Mouse (Mus musculus): ENCODE measurements around the gene Wdr46.

Wdr46 gene

GRCm38 (mm10) chr17:33928251-33928947 is 12.1 kb upstream of the Wdr46 start:
- no peak for DNase-seq (ENCODE audit: low spot score)

DNA sequence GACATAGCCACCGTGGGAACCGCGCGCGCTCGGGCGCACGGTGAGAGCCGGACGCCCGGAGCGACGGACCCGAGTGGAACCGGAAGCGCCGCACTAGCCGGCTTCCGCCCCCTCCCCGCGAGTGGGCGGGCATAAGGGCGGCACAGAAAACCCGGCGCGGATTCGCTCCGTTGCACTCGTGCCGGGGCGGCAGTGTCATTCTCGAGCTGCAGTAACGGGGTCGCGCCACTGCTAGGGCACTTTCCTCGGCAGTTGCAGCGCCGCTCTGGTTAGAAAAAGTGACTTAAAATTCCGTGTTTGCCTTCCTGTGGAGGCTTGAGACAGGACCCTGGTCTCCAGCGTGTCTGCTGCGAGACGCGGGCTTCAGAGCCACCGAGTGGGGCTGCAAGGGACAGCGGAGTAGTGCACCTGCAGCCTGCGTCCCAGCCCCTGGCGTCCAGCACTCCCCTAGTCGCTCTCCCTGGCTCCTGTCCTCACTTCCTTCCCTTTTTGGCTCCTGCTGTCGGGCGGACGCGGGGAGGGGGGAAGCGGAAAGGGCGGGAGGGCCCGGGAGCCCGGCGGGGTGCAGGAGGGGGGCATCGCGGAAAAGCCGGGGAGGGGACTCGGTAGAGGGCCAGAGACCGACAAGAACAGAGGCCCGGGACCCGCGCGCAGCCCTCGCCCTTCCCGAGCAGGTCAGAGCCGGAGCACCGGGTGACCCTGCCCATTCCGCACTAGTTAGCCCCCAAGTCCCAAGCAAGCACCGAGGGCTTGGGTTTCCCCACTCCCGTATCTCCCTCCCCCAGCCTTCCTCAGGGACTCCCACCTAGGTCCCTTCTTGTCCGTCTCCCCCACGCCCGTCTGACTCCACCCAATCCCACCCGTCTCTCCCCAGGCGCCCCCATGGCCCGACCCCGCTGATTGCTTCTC is 10.8 kb upstream of the Wdr46 start, which contains the start of gene Rgl2:
Gene Rgl2 (plus strand): TSS at position 173 of the 909 bp plus-strand sequence.
- DNase-seq (ENCODE audit: low spot score), result peak; percentile 92

DNA sequence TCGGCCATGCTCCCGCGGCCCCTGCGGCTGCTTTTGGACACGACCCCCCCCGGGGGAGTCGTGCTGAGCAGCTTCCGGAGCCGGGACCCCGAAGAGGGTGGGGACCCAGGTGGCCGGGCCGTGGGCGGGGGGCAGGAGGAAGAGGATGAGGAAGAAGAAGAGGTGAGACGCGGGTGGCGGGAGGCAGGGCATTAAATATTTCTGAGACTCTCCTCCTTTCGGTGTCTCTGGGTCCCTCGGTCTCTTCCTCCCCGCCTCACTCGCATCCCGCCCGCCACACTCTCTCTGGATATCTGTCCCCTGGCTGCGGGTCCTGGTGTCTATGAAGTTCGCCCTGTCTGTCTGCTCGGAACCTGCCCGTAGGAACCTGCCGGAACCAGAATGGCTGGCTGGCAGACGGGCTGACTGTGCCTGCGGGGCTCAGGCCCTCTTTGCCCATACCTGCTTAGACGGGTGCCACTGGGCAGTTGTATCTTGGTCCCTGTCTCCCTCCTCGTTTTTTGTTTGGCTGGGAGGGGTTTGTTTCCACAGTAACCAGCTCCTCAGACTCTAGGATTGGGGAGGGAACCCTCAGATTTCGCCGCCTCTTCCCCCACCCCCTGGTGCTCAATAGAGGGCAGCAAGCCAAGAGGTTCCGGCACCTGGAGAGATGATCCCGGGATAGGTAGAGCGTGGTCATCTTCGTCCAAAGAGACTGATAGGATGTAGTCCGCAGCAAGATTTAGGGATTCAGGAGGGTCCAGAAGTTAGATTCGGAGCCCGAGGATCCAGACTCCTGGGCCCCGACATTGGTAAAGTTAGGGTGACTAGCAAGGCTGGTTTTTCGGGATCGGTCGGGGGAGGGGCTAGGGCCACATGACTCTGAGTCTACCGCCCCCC is 9.9 kb upstream of the Wdr46 start:
- DNase-seq (ENCODE audit: low spot score), result peak; percentile 82

GRCm38 (mm10) chr17:33931159-33931866 is 9.1 kb upstream of the Wdr46 start:
- DNase-seq (ENCODE audit: low spot score), result no peak

DNA sequence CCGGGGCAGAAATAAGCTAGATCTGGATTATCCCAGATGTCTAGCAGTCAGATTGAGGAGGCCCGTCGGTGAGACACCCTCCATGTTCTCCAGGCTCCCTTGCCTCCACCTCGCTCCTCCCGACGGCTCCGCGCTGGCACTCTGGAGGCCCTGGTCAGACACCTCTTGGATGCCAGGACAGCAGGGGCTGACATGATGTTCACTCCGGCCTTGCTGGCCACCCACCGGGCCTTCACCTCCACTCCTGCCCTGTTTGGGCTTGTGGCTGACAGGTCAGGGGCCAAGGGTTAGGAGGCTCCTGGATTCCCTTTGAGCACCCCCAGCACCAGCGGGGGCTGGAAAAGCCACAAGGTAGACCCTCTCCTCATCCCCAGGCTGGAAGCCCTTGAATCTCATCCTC is 8.5 kb upstream of the Wdr46 start:
- DNase-seq (ENCODE audit: low spot score), result no peak

DNA sequence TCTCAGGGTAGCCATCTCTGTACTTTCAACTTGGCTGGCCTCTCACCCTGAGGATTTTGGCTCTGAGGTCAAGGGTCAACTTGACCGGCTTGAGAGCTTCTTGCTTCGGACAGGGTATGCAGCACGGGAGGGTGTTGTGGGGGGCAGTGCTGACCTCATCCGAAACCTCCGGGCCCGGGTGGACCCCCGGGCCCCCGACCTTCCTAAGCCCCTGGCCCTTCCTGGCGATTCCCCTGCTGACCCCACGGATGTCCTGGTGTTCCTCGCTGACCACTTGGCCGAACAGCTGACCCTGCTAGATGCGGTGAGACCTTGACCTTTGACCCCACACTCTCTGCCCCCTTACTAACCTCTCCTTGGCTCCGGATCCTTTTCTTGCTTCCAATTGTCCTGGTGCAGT is 8.0 kb upstream of the Wdr46 start:
- no peak for DNase-seq (ENCODE audit: low spot score)

GRCm38 (mm10) chr17:33932970-33933369 is 7.5 kb upstream of the Wdr46 start:
- DNase-seq (ENCODE audit: low spot score), result no peak

DNA sequence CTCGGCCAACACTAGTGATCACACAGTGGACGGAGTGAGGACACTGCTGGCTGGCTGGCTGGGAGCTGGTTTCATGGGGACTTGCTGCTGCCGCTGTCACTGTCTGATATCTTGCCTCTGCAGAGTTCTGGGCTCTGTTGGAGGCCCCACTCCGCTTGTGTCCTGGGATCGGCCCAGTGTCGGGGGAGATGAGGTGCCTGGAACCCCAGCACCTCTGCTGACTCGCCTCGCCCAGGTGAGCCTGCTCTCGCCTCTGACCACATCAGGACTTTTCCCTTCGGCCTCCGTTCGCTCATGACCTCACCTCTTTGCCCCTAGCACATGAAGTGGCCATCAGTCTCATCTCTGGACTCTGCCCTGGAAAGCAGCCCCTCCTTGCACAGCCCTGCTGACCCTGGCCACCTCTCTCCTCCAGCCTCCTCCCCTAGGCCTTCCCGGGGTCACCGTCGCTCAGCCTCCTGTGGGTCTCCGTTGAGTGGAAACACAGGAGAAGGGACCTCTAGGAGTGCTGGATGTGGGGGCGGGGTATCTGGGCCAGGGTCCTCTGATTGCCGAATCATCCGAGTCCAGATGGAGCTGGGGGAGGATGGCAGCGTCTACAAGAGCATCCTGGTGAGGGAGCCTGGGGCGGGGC is 4.9 kb upstream of the Wdr46 start:
- no peak for DNase-seq (ENCODE audit: low spot score)

DNA sequence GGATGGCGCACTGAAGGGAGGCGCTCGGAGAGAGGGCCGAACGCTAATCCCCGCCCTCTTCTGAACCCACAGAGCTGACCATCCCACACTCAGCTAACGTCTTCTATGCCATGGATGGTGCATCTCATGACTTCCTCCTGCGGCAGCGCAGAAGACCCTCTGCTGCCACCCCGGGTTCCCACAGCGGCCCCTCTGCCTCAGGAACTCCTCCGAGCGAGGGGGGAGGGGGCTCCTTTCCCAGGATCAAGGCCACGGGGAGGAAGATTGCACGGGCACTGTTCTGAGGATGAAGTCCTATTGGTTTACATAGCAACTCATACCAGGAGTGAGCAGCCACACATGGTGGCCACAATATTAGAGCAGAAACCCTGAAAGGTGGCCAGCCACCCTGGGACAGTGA is 3.5 kb upstream of the Wdr46 start:
- DNase-seq (ENCODE audit: low spot score), result no peak

- no peak for DNase-seq (ENCODE audit: low spot score)
Observed at GRCm38 (mm10) chr17:33938783-33939182, 1.7 kb upstream of the Wdr46 start.

DNA sequence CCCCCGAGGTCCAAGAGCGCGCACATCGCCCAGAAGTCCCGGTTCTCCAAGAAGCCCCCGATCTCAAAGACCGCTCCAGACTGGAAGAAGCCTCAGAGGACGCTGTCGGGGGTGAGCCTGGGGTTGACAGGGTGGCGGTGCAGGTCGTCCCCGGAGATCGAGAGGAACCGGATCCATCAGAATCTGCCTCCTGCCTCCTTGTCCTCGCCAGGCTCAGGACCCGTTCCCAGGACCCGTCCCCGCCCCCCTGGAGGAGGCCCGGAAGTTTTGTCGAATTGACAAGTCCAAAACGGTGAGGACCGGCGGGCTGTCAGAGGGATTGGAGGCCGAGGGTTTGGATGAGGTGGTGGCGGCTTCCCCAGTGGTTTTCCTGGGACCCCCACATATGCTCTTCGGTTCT is 521 bp downstream of the Wdr46 start:
- DNase-seq (ENCODE audit: low spot score), result no peak

GRCm38 (mm10) chr17:33941381-33941780 is 921 bp downstream of the Wdr46 start:
- no peak for DNase-seq (ENCODE audit: low spot score)

- no peak for DNase-seq (ENCODE audit: low spot score)
Observed at GRCm38 (mm10) chr17:33943454-33943853, 3.0 kb downstream of the Wdr46 start.

- no peak for DNase-seq (ENCODE audit: low spot score)
Observed at GRCm38 (mm10) chr17:33947430-33948089, 7.1 kb downstream of the Wdr46 start.

- no peak for DNase-seq (ENCODE audit: low spot score)
Observed at GRCm38 (mm10) chr17:33948090-33948904, 7.8 kb downstream of the Wdr46 start.

- no peak for DNase-seq (ENCODE audit: low spot score)
Observed at GRCm38 (mm10) chr17:33948905-33949537, 8.6 kb downstream of the Wdr46 start.

DNA sequence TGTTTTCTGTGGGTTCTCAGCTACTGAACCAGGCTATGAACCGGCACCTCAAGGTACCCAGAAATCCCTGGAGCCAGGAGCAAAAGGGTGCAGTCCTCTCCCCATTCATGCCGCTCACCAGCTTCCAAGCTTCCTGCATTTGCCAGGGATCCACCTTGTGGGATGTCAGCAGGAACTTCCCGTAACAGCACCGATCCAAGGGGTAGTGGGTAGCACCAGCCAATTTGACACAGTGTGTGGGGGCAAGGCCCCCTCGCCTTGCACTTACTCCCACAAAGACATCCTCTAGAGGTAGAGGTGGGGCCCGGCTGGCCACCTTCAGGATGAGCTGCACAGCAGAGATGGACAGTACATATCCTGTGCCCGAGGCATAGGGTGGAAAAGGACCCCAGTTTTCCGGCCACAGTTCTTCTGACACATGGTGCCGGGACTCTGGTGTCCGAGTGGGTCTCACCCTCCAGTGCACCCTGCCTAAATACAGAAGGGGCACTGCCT is 9.7 kb downstream of the Wdr46 start:
- DNase-seq (ENCODE audit: low spot score), result no peak

DNA sequence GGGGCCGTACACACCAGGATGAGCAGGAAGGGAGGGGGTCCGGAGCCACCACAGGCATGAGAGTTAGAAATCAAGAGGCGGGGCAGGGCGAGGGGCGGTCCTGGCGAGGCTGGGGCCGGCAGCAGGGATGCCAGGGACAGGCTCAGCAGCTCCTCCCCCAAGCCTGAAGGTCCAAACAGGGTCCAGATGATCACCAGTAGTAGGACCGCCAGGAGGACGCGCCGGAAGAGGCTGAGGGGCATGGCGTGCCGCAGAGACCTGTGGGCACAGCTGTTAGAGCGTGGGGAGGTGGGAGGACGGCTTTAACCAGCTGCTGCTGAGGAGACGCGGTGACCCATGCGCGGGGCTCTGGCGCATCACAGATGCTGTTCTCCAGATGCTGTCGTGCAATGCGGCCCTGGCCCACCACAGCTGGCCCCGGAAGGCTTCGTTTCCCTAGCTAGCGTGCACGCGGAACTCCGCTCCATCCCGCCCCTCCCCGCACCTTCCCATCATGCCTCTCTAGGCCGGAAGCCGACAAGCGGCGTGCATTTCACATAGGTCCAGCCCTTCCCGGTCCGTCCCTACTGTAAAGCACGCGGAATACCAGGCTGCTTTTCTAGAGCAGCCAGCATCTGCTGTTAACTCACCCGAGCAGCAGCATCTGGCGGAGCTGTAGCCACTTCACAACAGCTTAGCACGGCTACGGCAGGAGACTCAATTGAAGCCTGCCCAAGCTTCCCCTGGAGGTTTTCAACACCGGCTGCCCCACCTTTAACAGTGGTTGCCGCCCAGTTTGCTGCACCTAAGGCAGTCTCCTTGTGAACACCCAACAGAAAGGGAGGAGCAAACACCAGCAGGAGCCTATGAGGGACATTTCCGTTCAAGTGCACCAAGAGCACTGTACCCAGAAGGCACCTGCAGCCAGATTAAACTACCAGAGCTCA is 10.8 kb downstream of the Wdr46 start, which contains the start of gene B3galt4:
Gene B3galt4 (minus strand): TSS at position 468 of the 926 bp plus-strand sequence.
- DNase-seq (ENCODE audit: low spot score), result peak; percentile 83
